Mouse (Mus musculus) small intestine, adult 2 months (tissue): ENCODE data around the gene Rce1.

Experiments
- CTCF ChIP-seq: fragments of 200-500 bp; IDR thresholded peaks from 2 replicates; pipeline ENCODE4 v1.5.1; 2012; ENCODE audit warnings: low read depth, mild to moderate bottlenecking, control low read depth, inconsistent platforms, low read length, moderate library complexity, mixed read lengths; ENCODE audit not compliant: insufficient replicate concordance, insufficient read length; ENCODE audit errors: extremely low read depth
- POLR2A ChIP-seq: fragments of 200-500 bp; IDR thresholded peaks from 2 replicates; pipeline ENCODE4 v1.6.1; 2012; ENCODE audit warnings: low read depth, mild to moderate bottlenecking, control low read depth, inconsistent platforms, low read length, moderate library complexity

DNA sequence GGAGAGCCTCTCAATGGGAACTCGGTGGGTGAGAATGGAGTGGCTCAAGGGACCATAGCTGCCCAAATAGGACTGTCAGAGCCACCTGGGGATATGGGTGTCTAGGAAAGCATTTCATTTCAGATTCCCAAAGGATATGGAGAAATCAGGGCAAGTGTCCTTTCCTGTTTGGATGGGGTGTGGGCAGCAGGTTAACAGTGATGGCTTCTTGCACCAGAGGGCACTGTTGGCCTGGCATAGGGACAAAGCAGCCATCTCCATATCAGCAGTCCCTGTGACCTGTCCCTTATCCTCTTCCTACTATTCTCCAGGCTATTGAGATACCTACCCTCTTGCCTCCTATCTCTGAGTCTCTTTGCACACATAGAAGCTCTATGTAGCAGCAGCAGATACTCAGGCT is 36.4 kb downstream of the Rce1 start:
- no peak for TF ChIP-seq POLR2A
- peak; percentile 39; the same call in 1 of the 2 replicates for TF ChIP-seq CTCF
